Mouse (Mus musculus) activated CD4-positive, CD25-positive, alpha-beta regulatory T cell, adult 4 months (primary cell): ENCODE results near the gene Arid4b. TPM values are rescaled to one million over a fixed set of nuclear protein-coding genes. Genes with fewer than 3 reads are reported as not detected.

Experiments
- ATAC-seq: one replicate; pipeline ENCODE4 v1.8.0; 2017
- polyA plus RNA-seq, 2 experiments: library from polyadenylated mRNA; unstranded; fragments of 100-300 nt; shearing (Covaris generic); gene quantifications; one replicate each; pipeline ENCODE4 v1.2.1; 2017

Arid4b gene
- polyA plus RNA-seq, 2 experiments from 2014 or later, result 61.0 to 75.1 TPM

DNA sequence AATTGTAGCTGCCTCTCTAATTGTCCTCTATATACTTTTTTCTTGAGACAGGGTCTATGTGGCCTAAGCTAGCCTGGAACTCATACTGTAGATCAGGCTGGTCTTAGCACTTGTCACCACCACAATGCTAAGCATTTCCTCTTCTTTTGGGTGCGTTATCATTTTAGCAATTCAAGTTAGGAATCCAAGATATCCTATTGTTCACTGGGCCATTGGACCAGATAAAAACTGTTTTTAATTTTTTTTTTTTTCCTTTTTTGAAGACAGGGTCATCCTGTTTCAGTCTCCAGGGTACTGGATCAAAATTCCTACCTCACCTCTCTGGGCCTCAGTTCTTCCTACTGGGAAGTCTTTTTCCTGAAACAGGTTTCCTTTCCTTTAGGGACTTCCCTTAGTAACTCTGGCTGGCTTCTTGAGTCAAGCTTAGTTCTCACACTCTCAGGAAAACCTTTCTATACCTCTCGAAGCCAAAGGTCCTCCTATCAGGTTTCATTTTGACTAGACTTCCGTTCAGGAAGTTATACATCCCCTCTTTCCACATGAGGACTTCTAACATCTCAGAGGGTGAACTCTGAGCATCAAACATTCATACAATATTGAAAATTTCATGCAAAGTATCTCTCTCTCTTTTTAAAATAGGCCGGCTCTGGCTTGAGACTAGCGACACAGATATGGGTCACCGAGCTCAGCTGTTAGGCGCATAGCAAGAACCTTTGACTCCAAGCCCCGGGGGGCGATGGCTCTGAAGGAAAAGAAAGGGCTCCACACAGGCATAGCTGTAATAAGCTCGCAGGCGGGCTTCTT is 621 bp upstream of the Arid4b start:
- peak; percentile 16 for ATAC-seq

DNA sequence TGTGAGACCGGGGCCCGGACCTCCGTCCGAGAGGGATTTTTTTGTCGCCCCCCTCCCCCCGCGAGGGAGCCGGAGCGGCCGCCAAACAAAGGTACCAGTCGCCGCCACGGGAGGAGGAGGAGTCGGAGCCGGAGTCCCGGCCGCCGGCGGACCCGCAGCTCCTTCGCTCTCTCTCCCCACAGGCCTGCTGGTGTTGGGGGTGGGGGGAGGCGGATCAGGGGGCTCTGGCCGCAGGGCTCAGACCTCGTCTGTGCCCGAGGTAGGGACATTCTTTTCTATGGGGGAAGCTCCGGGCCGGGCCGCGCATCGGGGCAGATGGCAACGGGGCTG is 875 bp downstream of the Arid4b start:
- ATAC-seq, result peak; percentile 0

DNA sequence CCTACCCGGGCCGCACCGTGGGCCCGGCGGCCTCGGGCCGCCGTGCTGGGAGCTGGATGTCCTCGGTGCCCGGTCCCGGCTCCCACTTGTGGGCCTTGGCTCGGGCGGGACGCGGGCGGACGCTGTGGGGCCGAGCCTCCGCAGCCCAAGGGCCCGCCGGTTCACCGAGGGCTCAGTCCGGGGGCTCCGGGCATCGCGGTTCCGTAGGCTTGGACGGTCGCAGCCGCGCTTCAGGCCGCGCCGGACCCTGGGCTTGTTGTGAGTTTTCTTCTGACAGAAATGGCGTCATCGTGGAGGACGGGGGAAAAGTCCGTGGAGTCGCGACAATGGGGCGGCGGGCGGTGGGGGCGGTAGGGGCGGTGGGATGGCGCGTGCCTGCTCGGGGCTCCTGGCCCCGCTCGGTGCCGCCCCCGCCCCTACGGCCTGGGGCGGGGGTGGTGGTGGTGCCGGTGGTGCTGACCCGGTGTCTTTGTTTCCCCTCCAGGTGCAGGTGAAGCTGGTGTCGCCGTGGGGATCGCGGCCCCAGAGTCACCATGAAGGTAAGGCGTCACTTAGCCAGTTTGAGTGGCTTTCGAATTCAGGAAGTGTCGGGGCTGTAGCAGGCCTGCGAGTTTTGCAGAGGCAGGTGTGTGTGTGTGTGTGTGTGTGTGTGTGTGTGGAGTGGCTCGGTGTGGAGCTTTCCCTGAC is 1.5 kb downstream of the Arid4b start:
- no peak for ATAC-seq

DNA sequence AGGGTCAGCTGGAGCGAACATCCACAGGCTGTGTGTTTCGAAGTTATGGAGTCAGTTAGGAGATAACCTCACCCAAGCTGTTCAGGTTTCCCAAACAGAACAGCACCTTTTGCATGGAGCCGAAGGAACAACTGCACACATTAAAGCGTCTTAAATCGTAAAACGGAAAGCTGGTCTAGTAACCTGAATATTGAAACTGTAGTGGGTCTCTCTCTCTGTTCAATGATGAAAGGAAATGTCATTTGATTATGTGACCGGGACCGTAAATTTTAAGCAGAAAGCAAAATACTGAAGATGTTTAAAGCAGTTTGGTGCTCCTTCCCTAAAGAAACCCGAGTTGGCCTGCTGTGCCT is 2.0 kb downstream of the Arid4b start:
- no peak for ATAC-seq

DNA sequence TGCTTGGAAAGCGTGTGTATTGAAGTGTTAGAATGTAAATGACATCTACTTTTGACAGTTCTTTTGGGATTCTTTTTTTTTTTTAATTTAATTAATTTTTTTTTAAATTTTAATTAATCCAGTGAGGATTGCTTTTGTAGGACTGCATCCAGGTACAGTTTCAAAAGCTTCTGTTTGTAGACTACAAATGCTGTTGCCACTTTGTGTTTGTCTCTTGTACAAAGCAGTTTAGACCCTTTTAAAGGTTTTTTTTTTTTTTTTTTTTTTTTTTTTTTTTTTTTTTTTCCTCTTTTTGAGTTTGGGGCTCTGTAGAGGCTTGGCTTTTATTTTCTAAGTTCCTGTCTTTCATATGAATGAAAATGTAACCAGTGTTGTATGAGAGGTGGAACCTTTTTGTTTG is 2.7 kb downstream of the Arid4b start:
- no peak for ATAC-seq

DNA sequence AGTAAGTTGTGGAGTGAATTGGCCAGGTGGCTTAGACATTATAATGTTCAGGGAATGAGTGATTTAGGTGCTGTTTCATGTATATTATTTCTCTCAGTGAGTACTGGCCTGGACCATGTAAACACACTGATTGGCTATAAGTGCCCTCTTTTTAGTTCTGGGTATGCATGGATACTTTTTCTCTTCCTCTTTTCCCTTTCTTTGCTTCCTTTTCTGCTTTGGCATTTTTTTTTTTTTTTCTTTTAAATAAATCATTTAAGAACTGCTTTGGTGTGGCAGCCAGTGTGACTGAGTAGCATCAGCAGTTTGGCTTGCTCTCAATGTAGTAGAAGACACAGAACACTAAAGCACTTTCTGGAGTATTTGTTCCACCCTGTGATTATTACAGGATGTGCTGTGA is 5.0 kb downstream of the Arid4b start:
- ATAC-seq, result no peak

DNA sequence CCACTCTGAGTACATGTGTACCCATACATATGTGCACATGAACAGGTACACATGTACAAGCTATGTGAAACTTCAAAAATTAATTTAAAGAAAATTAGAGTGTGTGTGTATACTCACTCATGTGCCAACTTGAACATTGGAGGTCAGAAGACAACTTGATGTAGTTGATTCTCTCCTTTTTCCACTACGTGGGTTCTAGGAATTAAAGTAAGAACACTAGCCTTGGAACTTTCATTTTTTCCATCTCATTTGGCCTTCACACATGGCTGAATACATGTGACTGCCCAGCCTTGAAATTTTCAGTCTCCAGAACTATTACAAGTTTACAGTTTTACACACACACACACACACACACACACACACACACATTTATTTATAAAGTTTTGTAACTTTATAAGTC is 6.3 kb downstream of the Arid4b start:
- ATAC-seq, result no peak

DNA sequence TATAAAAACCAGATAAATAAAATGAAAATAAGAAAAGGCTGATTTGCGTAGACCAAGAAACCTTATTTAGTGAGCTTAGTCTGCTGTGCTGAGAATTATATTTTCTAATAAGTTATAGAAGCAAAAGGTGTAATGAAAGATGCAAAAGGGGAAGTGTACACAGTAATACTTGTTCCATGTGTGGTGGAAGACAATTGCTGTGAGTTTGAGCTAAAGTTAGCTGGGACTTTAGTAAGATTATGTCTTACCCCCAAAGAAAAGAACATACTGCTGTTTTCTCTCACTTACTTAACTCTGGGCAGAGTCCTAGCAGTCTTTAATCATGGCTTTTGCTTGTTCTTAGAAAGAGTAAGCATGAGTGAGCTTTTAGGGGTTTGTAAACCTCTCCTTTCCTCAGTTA is 11.3 kb downstream of the Arid4b start:
- ATAC-seq, result no peak

DNA sequence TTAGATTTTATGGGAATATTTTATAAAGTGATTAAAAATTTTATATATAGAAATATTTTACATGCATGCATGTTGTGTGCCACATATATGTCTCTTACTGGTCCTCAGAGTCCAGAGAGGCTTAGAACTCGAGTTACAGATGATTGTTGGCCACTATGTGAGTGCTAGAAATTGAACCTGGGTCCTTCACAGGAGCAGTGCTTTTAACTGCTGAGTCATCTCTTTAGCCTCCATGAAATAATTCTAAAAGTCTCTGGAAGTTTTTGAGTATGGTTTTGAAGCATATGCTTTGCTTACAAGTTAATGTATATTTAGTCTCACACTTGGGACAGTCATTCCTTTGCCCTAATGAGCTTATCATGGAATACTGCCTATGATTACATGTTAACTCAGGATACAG is 12.3 kb downstream of the Arid4b start:
- no peak for ATAC-seq

DNA sequence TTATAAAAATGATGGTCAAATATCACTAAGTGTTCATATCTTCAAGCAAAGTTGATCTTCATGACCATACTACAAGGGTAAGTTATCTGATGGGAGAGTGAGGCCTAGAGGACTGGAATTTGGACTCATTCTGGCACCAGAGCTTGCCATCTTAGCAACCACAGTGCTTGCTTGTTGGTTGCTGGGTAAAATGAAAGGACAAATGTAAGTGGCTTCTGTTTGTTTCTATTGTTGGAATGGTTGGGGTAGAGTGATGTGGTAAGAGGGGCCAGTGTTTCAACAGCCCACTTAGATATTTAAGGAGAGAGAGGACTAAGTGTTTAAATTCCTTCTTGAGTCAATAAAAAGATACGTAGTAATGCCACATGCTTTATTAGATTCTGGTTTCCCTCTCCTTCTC is 25.6 kb downstream of the Arid4b start:
- ATAC-seq, result no peak

DNA sequence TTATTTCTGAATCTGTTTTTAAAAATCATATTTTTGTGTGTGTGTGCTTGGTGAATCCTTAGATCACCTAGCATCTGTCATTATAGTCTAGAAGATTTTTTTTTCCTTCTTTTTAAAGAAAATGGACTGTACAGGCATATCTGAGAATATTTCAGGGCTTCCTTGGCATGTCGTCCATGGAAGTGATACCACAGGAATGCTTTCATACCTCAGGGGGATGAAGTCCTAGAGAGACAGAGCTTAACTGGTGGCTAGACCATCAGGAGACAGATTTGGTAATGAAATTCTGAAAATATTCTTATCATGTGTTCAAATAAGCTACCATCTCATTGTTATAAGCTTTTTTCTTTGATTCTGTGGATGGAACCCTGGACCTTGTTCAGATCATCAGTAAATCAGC is 40.0 kb downstream of the Arid4b start:
- no peak for ATAC-seq

DNA sequence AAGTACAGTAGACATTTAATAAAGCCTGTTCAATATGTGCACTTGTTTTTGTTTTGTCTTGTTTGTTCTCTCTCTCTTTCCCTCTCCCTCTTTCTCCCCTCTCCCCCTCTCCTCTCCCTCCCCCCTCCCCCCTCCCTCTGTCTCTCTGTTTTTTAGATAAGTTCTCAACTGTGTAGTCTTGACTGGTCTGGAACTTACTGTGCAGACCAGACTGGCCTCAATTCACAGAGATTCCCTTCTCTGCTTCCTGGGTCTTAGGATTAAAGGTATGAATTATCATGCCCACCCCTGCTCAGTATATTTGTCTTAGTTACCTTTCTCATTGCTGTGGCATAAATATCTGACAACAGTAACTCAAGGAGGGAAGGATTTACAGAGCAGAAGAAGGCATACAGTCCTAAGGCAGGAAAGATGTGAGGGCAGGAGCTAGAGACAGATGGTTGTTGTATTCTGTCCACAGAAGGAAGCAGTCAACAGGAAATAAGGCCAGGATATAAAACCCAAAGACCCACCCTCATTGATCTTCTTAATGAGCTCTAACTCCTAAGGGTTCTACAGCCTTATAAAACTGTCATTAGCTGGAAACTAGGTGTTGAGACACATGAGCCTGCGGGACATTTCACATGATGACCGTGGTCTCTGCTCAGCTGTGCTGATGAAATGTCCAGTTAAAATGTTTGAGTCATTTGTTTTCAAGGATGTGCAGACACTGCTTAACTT is 47.3 kb downstream of the Arid4b start:
- no peak for ATAC-seq

DNA sequence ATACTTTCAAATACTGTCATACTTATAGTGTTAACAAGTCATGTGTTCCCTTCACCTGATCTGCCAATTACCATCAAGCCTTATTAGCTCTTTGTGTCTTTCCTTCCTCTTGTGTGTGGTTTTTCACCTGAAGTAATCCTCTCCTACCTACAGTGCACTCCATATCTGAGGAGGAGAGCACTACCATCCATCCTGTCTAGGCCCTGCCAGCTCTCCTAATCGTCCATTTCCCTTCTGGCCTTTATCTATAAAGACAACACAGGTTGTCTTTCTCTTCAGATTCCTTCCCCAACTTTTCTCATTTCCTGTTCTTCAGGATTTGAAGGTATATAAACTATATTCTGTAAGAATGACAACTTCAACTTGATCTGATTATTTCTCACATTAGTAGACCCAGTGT is 48.1 kb downstream of the Arid4b start:
- ATAC-seq, result no peak

DNA sequence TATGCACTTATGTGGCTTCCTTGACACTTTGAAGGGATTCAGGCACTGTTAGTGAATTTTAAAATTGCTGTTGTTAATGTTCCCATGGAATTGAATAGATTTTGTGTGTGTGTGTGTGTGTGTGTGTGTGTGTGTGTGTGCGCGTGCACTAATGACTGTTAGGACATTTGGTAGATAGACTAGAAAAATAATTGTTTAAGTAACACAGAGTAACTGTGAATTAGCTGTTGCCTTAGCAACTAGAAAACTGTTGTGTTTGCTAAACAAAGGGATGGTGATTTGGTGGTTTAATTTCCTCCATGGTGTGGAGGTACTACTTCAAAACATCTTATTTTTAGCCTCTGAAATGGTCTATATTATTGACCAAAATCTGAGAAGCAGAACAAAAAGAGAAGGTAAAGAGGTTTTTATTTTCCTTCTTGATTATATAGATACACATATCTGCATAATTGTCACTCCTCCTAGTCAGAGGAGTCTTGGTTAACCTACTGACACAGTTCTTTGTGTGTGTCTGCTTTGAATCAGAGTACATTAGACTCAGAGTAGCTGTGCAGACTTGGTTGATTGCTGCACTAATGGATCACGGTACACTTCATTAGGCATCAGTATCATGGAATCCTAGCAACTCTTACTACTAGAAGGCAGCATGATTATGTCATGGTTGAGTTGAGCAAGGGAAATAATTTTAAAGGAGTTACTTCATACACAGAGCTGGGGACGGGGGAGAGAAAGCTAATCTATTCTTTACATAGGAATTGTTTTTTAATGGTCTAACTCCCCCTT is 50.9 kb downstream of the Arid4b start:
- no peak for ATAC-seq

DNA sequence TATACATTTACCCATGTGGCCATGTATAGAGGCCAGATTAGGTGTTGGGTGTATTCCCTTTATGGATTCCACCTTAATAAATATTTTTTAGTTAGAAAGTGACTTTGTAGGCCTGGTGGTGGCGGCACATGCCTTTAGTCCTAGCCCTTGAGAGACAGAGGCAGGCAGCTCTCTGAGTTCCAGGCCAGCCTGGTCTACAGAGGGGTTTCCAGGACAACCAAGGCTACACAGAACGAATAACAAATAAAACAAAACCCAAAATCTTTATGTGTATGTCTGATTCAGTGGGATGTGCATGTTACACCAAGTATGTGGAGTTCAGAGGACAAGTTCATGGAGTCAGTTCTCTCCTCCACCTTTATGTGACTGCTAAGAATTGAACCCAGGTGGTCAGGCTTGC is 52.8 kb downstream of the Arid4b start:
- no peak for ATAC-seq

DNA sequence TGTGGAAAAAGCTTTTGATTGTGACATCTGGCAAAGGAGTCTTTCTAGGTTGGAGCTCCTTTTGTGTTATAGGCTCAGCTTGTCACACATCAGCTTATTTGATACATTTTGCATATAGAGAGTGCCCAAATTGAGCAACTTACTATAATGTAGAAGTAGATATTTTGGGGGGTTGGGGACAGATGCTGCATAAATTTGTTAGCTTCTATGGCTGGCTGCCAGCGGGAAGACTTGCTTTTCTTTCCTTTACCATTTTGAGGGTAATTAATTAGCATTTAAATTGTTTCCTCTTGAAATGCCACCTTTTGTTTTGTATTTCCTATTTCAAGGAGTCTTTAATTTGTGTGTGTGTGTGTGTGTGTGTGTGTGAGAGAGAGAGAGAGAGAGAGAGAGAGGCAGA is 68.6 kb downstream of the Arid4b start:
- no peak for ATAC-seq

DNA sequence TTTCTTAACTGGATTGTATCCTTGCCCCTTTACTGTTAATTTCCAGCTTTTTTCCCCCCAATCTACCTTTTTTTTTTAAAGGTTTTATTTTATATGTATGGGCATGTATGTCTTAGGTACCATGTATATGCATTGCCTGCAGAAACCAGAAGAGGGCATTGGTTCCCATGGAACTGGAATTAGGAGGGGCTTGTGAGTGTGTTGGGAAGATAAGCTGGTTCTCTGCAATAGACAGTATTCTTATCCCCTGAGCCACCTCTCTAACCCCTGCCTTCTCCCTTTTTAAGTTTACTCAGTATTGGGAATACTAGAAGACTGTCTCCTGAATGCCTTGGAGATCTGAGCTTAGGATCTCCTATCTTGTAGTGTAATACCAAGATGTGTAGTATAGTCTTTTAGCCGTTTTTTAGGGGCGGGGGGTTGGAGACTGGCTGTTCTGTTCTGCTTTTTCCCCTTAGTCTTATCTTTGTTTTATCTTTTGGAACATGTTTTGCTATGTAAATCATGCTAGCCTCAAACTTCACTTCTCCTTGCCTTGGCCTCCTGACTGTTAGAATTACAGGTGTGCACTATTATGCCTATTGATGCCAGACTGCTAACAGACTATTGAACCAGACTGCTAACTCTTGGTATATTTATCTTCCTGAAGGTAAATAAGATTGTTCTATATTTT is 79.4 kb downstream of the Arid4b start:
- ATAC-seq, result no peak

DNA sequence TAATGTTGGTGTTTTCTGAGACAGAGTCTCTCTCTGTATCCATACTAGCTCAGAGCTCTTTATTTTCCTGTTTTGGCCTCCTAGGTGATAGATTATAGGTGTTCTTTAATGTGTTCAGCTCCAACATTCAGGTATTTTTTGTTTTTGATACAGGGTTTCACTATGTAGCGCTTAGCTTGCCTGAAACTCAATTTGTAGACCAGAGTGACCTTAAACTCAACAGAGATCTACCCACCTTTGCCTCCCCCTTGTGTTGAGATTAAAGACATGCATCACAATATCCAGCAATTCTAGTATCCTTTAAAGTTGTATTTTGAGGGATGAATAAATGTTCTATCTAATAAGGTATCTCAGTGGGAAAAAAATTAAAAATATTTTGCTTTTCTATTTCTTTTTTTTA is 115.0 kb downstream of the Arid4b start:
- ATAC-seq, result no peak

DNA sequence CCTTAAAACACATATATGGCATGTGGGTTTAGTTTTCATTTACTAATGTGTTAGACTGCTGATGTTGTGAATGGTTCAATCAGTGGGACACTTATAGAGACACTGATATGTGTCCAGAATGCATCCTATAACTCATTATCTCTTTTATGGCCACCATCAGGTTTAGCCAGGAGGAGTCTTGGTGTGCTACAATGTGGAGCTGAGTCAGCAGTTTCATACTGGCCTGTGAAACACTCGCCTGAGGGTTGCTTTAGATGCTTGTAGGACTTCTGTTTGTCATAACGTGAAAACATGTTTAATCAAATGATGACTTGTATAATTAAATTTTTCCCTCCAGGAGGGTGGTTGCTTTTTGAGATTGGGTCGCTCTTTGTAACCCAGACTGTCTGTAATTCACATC is 116.6 kb downstream of the Arid4b start:
- ATAC-seq, result no peak

DNA sequence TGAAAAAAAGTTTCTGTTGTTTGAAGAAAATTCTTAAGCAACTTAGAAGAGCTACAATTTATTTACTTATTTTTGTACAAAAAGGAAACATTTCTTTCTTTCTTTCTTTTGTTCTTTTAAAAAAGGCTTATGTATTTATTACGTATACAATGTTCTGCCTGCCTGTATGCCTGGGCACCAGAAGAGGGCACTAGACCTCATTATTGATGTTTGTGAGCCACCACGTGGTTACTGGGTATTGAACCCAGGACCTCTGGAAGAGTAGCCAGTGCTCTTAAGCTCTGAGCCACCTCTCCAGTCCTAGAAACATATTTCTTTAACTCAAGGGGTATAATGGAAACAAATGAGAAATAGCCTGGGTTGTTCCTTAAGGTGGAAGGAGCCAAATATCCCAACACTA is 182.9 kb downstream of the Arid4b start:
- ATAC-seq, result no peak
